Mouse (Mus musculus) urinary bladder, adult 2 months (tissue): ENCODE results near the gene Rnf207. TPM values are rescaled to one million over a fixed set of nuclear protein-coding genes. Genes with fewer than 3 reads are reported as not detected.

Source experiments
- DNase-seq: peaks from one replicate; pipeline ENCODE4 v3.0.0; 2022; ENCODE audit warnings: low spot score
- polyA plus RNA-seq: library from polyadenylated mRNA; depleted of rRNA; stranded (reverse); fragments of >200 nt; gene quantifications from 2 replicates; pipeline ENCODE4 v1.2.3, GENCODE M21; 2012

The Rnf207 gene
- polyA plus RNA-seq, 1 experiment = 34.9 TPM

- DNase-seq = no peak
Observed at GRCm38 (mm10) chr4:152294188-152294929, 24.4 kb downstream of the Rnf207 start.

GRCm38 (mm10) chr4:152292102-152292765 is 26.6 kb downstream of the Rnf207 start:
- no peak for DNase-seq

- no peak for DNase-seq
Observed at GRCm38 (mm10) chr4:152291562-152291961, 27.2 kb downstream of the Rnf207 start, which contains the start of gene Hes3. Gene Hes3, minus strand, starts transcription at chr4:152291662.

- DNase-seq = no peak
Observed at GRCm38 (mm10) chr4:152290991-152291390, 27.8 kb downstream of the Rnf207 start.

GRCm38 (mm10) chr4:152290385-152290784 is 28.4 kb downstream of the Rnf207 start:
- no peak for DNase-seq

GRCm38 (mm10) chr4:152288398-152288945 is 30.3 kb downstream of the Rnf207 start:
- DNase-seq = no peak

- no peak for DNase-seq
Observed at GRCm38 (mm10) chr4:152287317-152288120, 31.3 kb downstream of the Rnf207 start.

GRCm38 (mm10) chr4:152286887-152287286 is 31.9 kb downstream of the Rnf207 start:
- peak; percentile 46 for DNase-seq

GRCm38 (mm10) chr4:152286183-152286582 is 32.6 kb downstream of the Rnf207 start:
- DNase-seq = no peak

- no peak for DNase-seq
Observed at GRCm38 (mm10) chr4:152285505-152285904, 33.3 kb downstream of the Rnf207 start.

- peak; percentile 74 for DNase-seq
Observed at GRCm38 (mm10) chr4:152283186-152283950, 35.4 kb downstream of the Rnf207 start.

GRCm38 (mm10) chr4:152282721-152283120 is 36.1 kb downstream of the Rnf207 start:
- no peak for DNase-seq

- DNase-seq = no peak
Observed at GRCm38 (mm10) chr4:152281601-152282000, 37.2 kb downstream of the Rnf207 start.

- DNase-seq = no peak
Observed at GRCm38 (mm10) chr4:152278986-152279385, 39.8 kb downstream of the Rnf207 start.

- no peak for DNase-seq
Observed at GRCm38 (mm10) chr4:152277916-152278315, 40.9 kb downstream of the Rnf207 start.

GRCm38 (mm10) chr4:152276389-152277347 is 42.1 kb downstream of the Rnf207 start:
- DNase-seq = no peak

- no peak for DNase-seq
Observed at GRCm38 (mm10) chr4:152274681-152275131, 44.1 kb downstream of the Rnf207 start.

GRCm38 (mm10) chr4:152273621-152274236 is 45.1 kb downstream of the Rnf207 start, which contains the start of gene Gpr153:
Gene Gpr153, plus strand, starts transcription at chr4:152274232.
- no peak for DNase-seq

- no peak for DNase-seq
Observed at GRCm38 (mm10) chr4:152273191-152273590, 45.6 kb downstream of the Rnf207 start.
